ENCODE assay signal across 7 mouse cellular contexts in genomic region chr1:13494727-13495404, GRCm38 (mm10).
A peak's percentile ranks its signal among the peaks of the same experiment; 100 is the strongest.
DNase-seq lines count a peak whose midpoint lies in the region; ATAC-seq lines count a peak whose summit lies in the region.

No protein-coding gene starts in this region.

- no peak overlapping the region for H3K27ac ChIP-seq in forebrain, embryonic 15.5 days (replicated peaks)
- H3K27ac ChIP-seq in neural tube, embryonic 12.5 days, result no peak overlapping the region

- 14% methylated on average over 16 of the region's 16 CpGs for WGBS in forebrain, embryonic 15.5 days
- 41% methylated on average over 16 of the region's 16 CpGs for whole genome bisulfite sequencing in neural tube, embryonic 12.5 days

- 0 out of 2 replicates have a peak, but pooled peaks cover 6% of the 10 kb centered on the region for H3K4me1 ChIP-seq in forebrain, embryonic 15.5 days
- H3K4me1 ChIP-seq in neural tube, embryonic 12.5 days, result no peaks in the 10 kb centered on the region

- H3K4me3 ChIP-seq in forebrain, embryonic 15.5 days, result peak overlapping the region; percentile 34
- no peak overlapping the region for H3K4me3 ChIP-seq in neural tube, embryonic 12.5 days

- H3K4me2 ChIP-seq in forebrain, embryonic 15.5 days (replicated peaks), result peak overlapping the region; percentile 43
- peak overlapping the region; percentile 27 for H3K4me2 ChIP-seq in neural tube, embryonic 12.5 days (replicated peaks)

- H3K36me3 ChIP-seq in forebrain, embryonic 15.5 days, result no peaks in the 10 kb centered on the region
- H3K36me3 ChIP-seq in neural tube, embryonic 12.5 days, result no peaks in the 10 kb centered on the region

- ATAC-seq in forebrain, embryonic 15.5 days (replicated peaks), result no peak
- no peak for ATAC-seq in neural tube, embryonic 12.5 days (ENCODE audit: low FRiP score, low read depth)
- no peak for ATAC-seq in erythroblast, adult 5-6 weeks (replicated peaks; ENCODE audit: low FRiP score, poor library complexity, severe bottlenecking)

- 0 out of 2 replicates have a peak overlapping the region, but pooled peaks have one; percentile 19 for H3K9ac ChIP-seq in forebrain, embryonic 15.5 days (replicated peaks)
- no peak overlapping the region for H3K9ac ChIP-seq in neural tube, embryonic 12.5 days

- no peaks in the 10 kb centered on the region for H3K9me3 ChIP-seq in forebrain, embryonic 15.5 days
- H3K9me3 ChIP-seq in neural tube, embryonic 12.5 days, result no peaks in the 10 kb centered on the region

- H3K27me3 ChIP-seq in forebrain, embryonic 15.5 days, result no peaks in the 10 kb centered on the region
- H3K27me3 ChIP-seq in neural tube, embryonic 12.5 days (replicated peaks), result no peaks in the 10 kb centered on the region

- peak; percentile 27 for DNase-seq in thymus, postnatal 4 days
- no peak for DNase-seq in thymus, postnatal 0 days (ENCODE audit: low spot score)
- peak; percentile 3 to 39 for DNase-seq in kidney, postnatal 36 days
- DNase-seq in cerebellum, adult 18-20 months, result no peak

Comparison
In these comparisons a context has a peak if more than half of its experiments do, and no peak if none do; other contexts are left out.
1. DNase-seq: peak in thymus, postnatal 4 days (single experiment) and kidney, postnatal 36 days (2 of 2); none in thymus, postnatal 0 days (single experiment) and cerebellum, adult 18-20 months (0 of 2).